Mouse (Mus musculus) stomach, postnatal 0 days (tissue): ENCODE results near the gene Acot7. TPM values are rescaled to one million over a fixed set of nuclear protein-coding genes. Genes with fewer than 3 reads are reported as not detected.
A peak's percentile ranks its signal among the peaks of the same experiment; 100 is the strongest.

Source experiments
- ATAC-seq: fragments of 200-750 bp; cut with Nextera tagmentation; 2 replicates; pipeline ENCODE4 v1.8.0; 2017; ENCODE audit not compliant: low FRiP score, low TSS enrichment
- DNase-seq: peaks from one replicate; pipeline ENCODE4 v3.0.0-alpha.2; 2016; ENCODE audit warnings: low spot score
- H3K27ac ChIP-seq: fragments of 300-500 bp; sonication (generic); replicated peaks from 2 replicates; pipeline ENCODE4 v1.5.1; 2014; ENCODE audit warnings: mild to moderate bottlenecking, control low read depth
- H3K27me3 ChIP-seq: fragments of 300-500 bp; sonication (generic); 2 replicates; pipeline ENCODE4 v1.6.1; 2014; ENCODE audit warnings: low read length; ENCODE audit not compliant: control insufficient read depth, insufficient read depth
- H3K36me3 ChIP-seq: fragments of 300-500 bp; sonication (generic); 2 replicates; pipeline ENCODE4 v1.6.1; 2014; ENCODE audit warnings: low read length, mixed read lengths; ENCODE audit not compliant: control insufficient read depth, insufficient read depth
- H3K4me1 ChIP-seq: fragments of 300-500 bp; sonication (generic); replicated peaks from 2 replicates; pipeline ENCODE4 v1.6.1; 2014; ENCODE audit warnings: antibody characterized with exemption; ENCODE audit not compliant: control insufficient read depth, insufficient read depth
- H3K4me2 ChIP-seq: fragments of 300-500 bp; sonication (generic); replicated peaks from 2 replicates; pipeline ENCODE4 v1.6.1; 2014; ENCODE audit warnings: low read depth, mild to moderate bottlenecking, control low read depth, moderate library complexity
- H3K4me3 ChIP-seq: fragments of 300-500 bp; sonication (generic); 2 replicates; pipeline ENCODE4 v1.5.1; 2014; ENCODE audit warnings: low read depth, low read length, control low read depth
- H3K9ac ChIP-seq: fragments of 300-500 bp; sonication (generic); 2 replicates; pipeline ENCODE4 v1.6.1; 2014; ENCODE audit warnings: mild to moderate bottlenecking, low read length, control low read depth, mixed read lengths
- H3K9me3 ChIP-seq: fragments of 300-500 bp; sonication (generic); 2 replicates; pipeline ENCODE4 v1.6.1; 2016; ENCODE audit warnings: low read length; ENCODE audit not compliant: control insufficient read depth
- CTCF ChIP-seq: IDR thresholded peaks from 2 replicates; pipeline ENCODE4 v1.5.1; 2016; ENCODE audit warnings: antibody characterized with exemption, low read depth, mild to moderate bottlenecking, moderate library complexity
- EP300 ChIP-seq: optimal IDR thresholded peaks from 2 replicates; pipeline ENCODE3; 2016; ENCODE audit warnings: antibody characterized with exemption
- WGBS: fragments of 180-500 bp; shearing (Covaris S2); extraction: QIAGEN DNeasy Blood & Tissue Kit; methylation state at CpG from one replicate; pipeline ENCODE4 v1.1.7; 2014; 5-methylcytosine and 5-hydroxymethylcytosine counted together
- polyA plus RNA-seq: library from polyadenylated mRNA; unstranded; fragments of >200 nt; fragmentation: Nextera tagmentation; extraction: Ambion mirVana; gene quantifications from 2 replicates; pipeline ENCODE4 v1.2.1, GENCODE M21; 2015

Gene Acot7
- polyA plus RNA-seq, 1 experiment from 2014 or later = 55.0 TPM

DNA sequence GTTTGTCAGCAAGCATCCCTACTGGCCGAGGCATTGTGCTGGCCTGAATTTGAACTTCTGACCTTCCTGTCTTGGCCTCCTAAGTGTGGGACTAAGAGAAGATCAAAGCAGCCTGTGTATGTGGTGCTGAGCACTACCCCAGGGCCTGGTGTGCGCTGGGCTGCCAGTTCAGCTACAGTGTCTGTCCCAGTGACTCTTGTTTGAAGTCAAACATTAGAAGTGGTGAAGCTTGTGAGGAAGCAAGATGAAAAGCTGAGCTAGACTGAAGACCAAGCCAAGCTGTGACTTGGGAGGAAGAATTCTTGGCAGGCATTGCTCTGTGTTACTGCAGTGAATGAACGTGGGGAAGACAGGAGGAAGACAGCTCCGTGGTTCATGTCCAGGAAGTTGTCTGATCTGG, 31.7 kb downstream of the Acot7 start:
- Histone ChIP-seq H3K27me3 (no peaks in the 10 kb centered on the region), H3K4me3 (no peak overlapping the region), H3K9ac (no peak overlapping the region), H3K4me2 (no peak overlapping the region), H3K4me1 (no peaks in the 10 kb centered on the region), H3K27ac (no peak overlapping the region), H3K36me3 (no peaks in the 10 kb centered on the region), H3K9me3 (no peaks in the 10 kb centered on the region)
- TF ChIP-seq EP300 (no peak), CTCF (no peak)
- ATAC-seq (no peak), DNase-seq (no peak)
- 26% methylated on average over 4 of the region's 4 CpGs for WGBS

GRCm38 (mm10) chr4:152212091-152212505, 34.2 kb downstream of the Acot7 start:
- Histone ChIP-seq H3K4me2 (no peak overlapping the region), H3K36me3 (no peaks in the 10 kb centered on the region), H3K27me3 (no peaks in the 10 kb centered on the region), H3K4me3 (no peak overlapping the region), H3K27ac (no peak overlapping the region), H3K4me1 (no peaks in the 10 kb centered on the region), H3K9ac (no peak overlapping the region), H3K9me3 (no peaks in the 10 kb centered on the region)
- TF ChIP-seq CTCF (no peak; the same call in 1 of the 2 replicates), EP300 (no peak)
- peak; percentile 68 for DNase-seq
- peak; percentile 77 for ATAC-seq
- WGBS = 38% methylated on average over 6 of the region's 6 CpGs

DNA sequence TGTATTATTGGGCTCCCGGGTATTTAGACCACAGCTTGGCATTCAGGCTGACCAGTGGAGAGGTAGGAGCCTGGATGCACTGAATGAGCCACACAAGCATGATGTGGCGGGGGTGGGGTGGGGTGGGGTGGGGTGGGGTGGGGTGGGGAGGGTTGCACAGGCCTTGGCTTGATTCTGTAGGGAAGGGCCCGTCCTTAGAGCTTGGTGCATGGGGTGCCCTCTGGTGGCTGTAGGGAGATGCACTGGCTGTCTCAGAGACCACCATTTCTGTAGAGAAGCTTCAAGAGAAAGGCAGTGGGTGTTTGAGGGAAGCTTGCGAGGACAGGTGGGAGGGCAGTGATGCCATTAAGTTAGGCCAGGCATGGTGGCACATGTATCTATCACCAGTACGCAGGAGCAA, 34.6 kb downstream of the Acot7 start:
- no peak for TF ChIP-seq EP300
- peak; percentile 84 for TF ChIP-seq CTCF
- H3K4me3 ChIP-seq = no peak overlapping the region
- H3K9me3 ChIP-seq = no peaks in the 10 kb centered on the region
- ATAC-seq = peak; percentile 51
- peak; percentile 68 for DNase-seq
- no peak overlapping the region for H3K27ac ChIP-seq
- no peaks in the 10 kb centered on the region for H3K4me1 ChIP-seq
- H3K27me3 ChIP-seq = no peaks in the 10 kb centered on the region
- H3K4me2 ChIP-seq = no peak overlapping the region
- no peaks in the 10 kb centered on the region for H3K36me3 ChIP-seq
- H3K9ac ChIP-seq = no peak overlapping the region
- WGBS = 40% methylated on average over 5 of the region's 5 CpGs

- TF ChIP-seq CTCF (no peak), EP300 (no peak)
- DNase-seq (no peak), ATAC-seq (no peak)
- Histone ChIP-seq H3K27me3 (no peaks in the 10 kb centered on the region), H3K27ac (no peak overlapping the region), H3K4me3 (no peak overlapping the region), H3K9ac (no peak overlapping the region), H3K36me3 (no peaks in the 10 kb centered on the region; the same call in 1 of the 2 replicates), H3K4me2 (no peak overlapping the region), H3K9me3 (no peaks in the 10 kb centered on the region), H3K4me1 (no peaks in the 10 kb centered on the region)
- 58% methylated on average over 11 of the region's 11 CpGs for WGBS
These were observed 35.0 kb downstream of the Acot7 start for GRCm38 (mm10) chr4:152212974-152213373.

- H3K27me3 ChIP-seq = no peaks in the 10 kb centered on the region
- H3K4me1 ChIP-seq = no peaks in the 10 kb centered on the region
- TF ChIP-seq CTCF (peak; percentile 99), EP300 (no peak)
- no peak overlapping the region for H3K4me3 ChIP-seq
- H3K36me3 ChIP-seq = no peaks in the 10 kb centered on the region; the same call in 1 of the 2 replicates
- H3K27ac ChIP-seq = no peak overlapping the region
- 27% methylated on average over 6 of the region's 6 CpGs for WGBS
- ATAC-seq = peak; percentile 64
- DNase-seq = peak; percentile 92
- no peak overlapping the region for H3K9ac ChIP-seq
- no peak overlapping the region for H3K4me2 ChIP-seq
- H3K9me3 ChIP-seq = no peaks in the 10 kb centered on the region
These were observed 36.0 kb downstream of the Acot7 start for GRCm38 (mm10) chr4:152213760-152214480.

DNA sequence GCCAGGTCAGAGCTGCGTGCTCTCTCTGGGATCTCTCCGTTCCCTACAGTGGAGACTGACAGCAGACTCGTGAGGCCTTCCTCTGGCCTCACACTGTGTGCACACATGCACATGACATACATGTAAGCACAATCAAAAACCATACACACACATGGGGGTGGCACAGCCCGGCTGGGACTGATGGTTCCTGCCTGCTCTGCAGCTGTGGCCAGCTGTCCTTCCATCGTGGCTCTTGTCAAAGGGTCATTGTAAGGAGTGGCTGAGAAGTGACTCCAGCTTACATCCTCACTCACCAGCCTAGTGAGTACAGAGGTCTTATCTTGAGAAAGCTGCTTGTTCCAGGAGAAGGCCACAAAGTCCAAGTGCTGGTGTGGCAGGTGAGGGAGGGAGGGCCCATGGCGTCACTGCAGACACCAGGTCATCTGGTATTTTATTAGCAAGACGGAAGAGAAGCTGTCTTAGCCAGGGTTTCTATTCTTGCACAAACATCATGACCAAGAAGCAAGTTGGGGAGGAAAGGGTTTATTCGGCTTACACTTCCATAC, 37.0 kb downstream of the Acot7 start:
- H3K36me3 ChIP-seq = no peaks in the 10 kb centered on the region; the same call in 1 of the 2 replicates
- H3K9ac ChIP-seq = no peak overlapping the region
- peak; percentile 63 for DNase-seq
- peak; percentile 78 for ATAC-seq
- no peak overlapping the region; the same call in 1 of the 2 replicates for H3K27ac ChIP-seq
- H3K9me3 ChIP-seq = no peaks in the 10 kb centered on the region
- WGBS = 58% methylated on average over 8 of the region's 8 CpGs
- no peak overlapping the region for H3K4me3 ChIP-seq
- TF ChIP-seq CTCF (no peak), EP300 (no peak)
- H3K27me3 ChIP-seq = no peaks in the 10 kb centered on the region
- no peak overlapping the region for H3K4me2 ChIP-seq
- no peaks in the 10 kb centered on the region for H3K4me1 ChIP-seq
